Mouse (Mus musculus) frontal cortex, adult 2 months (tissue): ENCODE results near the gene Ccdc152. TPM values are rescaled to one million over a fixed set of nuclear protein-coding genes. Genes with fewer than 3 reads are reported as not detected.
"Not testable (repeated sequence)": the region's sequence is repeated elsewhere in the genome, so short reads cannot be mapped to it uniquely, and the experiment has no call there.

Source experiments
- DNase-seq, 2 experiments: peaks; one replicate each; pipeline ENCODE4 v3.0.0; 2022; ENCODE audit warnings: low spot score in 1 of 2; ENCODE audit errors: extremely low spot score in 1 of 2
- polyA plus RNA-seq: library from polyadenylated mRNA; depleted of rRNA; stranded (reverse); fragments of >200 nt; gene quantifications from 2 replicates; pipeline ENCODE4 v1.2.3, GENCODE M21; 2012

Ccdc152 gene
- polyA plus RNA-seq, 1 experiment: 3.7 TPM

GRCm38 (mm10) chr15:3279242-3279641, 24.1 kb downstream of the Ccdc152 start:
- DNase-seq: no peak

- DNase-seq: no peak
Observed at GRCm38 (mm10) chr15:3277391-3277790, 25.9 kb downstream of the Ccdc152 start.

GRCm38 (mm10) chr15:3273191-3273590, 30.1 kb downstream of the Ccdc152 start:
- no peak for DNase-seq

- DNase-seq: no peak
Observed at GRCm38 (mm10) chr15:3271216-3271615, 32.1 kb downstream of the Ccdc152 start.

- DNase-seq: peak in 1 of 2 experiments; percentile 55
Observed at GRCm38 (mm10) chr15:3270646-3271077, 32.7 kb downstream of the Ccdc152 start.

GRCm38 (mm10) chr15:3269996-3270645, 33.2 kb downstream of the Ccdc152 start:
- peak in 1 of 2 experiments; percentile 15 for DNase-seq

- DNase-seq: no peak
Observed at GRCm38 (mm10) chr15:3269496-3269895, 33.8 kb downstream of the Ccdc152 start.

GRCm38 (mm10) chr15:3268247-3268646, 35.1 kb downstream of the Ccdc152 start, which contains the start of gene Selenop:
Gene Selenop, plus strand, starts transcription at chr15:3268547.
- DNase-seq: no peak

- DNase-seq: no peak
Observed at GRCm38 (mm10) chr15:3264828-3265227, 38.5 kb downstream of the Ccdc152 start.

- DNase-seq: no peak
Observed at GRCm38 (mm10) chr15:3264293-3264692, 39.0 kb downstream of the Ccdc152 start.

- DNase-seq: no peak
Observed at GRCm38 (mm10) chr15:3262883-3263282, 40.4 kb downstream of the Ccdc152 start.

GRCm38 (mm10) chr15:3260309-3260708, 43.0 kb downstream of the Ccdc152 start:
- no peak for DNase-seq

- no peak for DNase-seq
Observed at GRCm38 (mm10) chr15:3259025-3259424, 44.3 kb downstream of the Ccdc152 start.

- no peak for DNase-seq
Observed at GRCm38 (mm10) chr15:3251718-3252067, 51.6 kb downstream of the Ccdc152 start.

GRCm38 (mm10) chr15:3251031-3251717, 52.2 kb downstream of the Ccdc152 start:
- no peak for DNase-seq

- no peak for DNase-seq
Observed at GRCm38 (mm10) chr15:3250620-3251019, 52.7 kb downstream of the Ccdc152 start.

- DNase-seq: not testable (repeated sequence)
Observed at GRCm38 (mm10) chr15:3245036-3245435, 58.3 kb downstream of the Ccdc152 start.

GRCm38 (mm10) chr15:3237963-3238362, 65.4 kb downstream of the Ccdc152 start:
- peak in 1 of 2 experiments; percentile 26 for DNase-seq

GRCm38 (mm10) chr15:3236338-3236737, 67.0 kb downstream of the Ccdc152 start:
- no peak for DNase-seq

GRCm38 (mm10) chr15:3233837-3234551, 69.3 kb downstream of the Ccdc152 start:
- DNase-seq: no peak

- DNase-seq: no peak
Observed at GRCm38 (mm10) chr15:3232168-3232835, 71.0 kb downstream of the Ccdc152 start.
